Mouse (Mus musculus) forebrain, embryonic 14.5 days (tissue): Measurements from ENCODE around the gene C1galt1c1. TPM values are rescaled to one million over a fixed set of nuclear protein-coding genes. Genes with fewer than 3 reads are reported as not detected.

Experiments used
- ATAC-seq: fragments of 200-750 bp; cut with Nextera tagmentation; 2 replicates; pipeline ENCODE4 v1.8.0; 2017; ENCODE audit warnings: mild to moderate bottlenecking, moderate library complexity
- DNase-seq: peaks from one replicate; pipeline ENCODE4 v3.0.0-alpha.2; 2015; ENCODE audit warnings: low spot score
- H3K27ac ChIP-seq: fragments of 300-500 bp; sonication (generic); 2 replicates; pipeline ENCODE4 v1.5.1; 2014; ENCODE audit warnings: low read depth, mild to moderate bottlenecking, control low read depth, low read length, moderate library complexity
- H3K27me3 ChIP-seq: fragments of 300-500 bp; sonication (generic); replicated peaks from 2 replicates; pipeline ENCODE4 v1.6.1; 2014; ENCODE audit warnings: low read length, control low read depth, mixed read lengths; ENCODE audit not compliant: control insufficient read depth, insufficient read depth
- H3K36me3 ChIP-seq: fragments of 300-500 bp; sonication (generic); 2 replicates; pipeline ENCODE4 v1.6.1; 2014; ENCODE audit warnings: low read length, control low read depth; ENCODE audit not compliant: control insufficient read depth, insufficient read depth
- H3K4me1 ChIP-seq: fragments of 300-500 bp; sonication (generic); 2 replicates; pipeline ENCODE4 v1.6.1; 2014; ENCODE audit warnings: antibody characterized with exemption, low read length, control low read depth; ENCODE audit not compliant: control insufficient read depth, insufficient read depth
- H3K4me2 ChIP-seq: fragments of 300-500 bp; sonication (generic); 2 replicates; pipeline ENCODE4 v1.6.1; 2014; ENCODE audit warnings: mild to moderate bottlenecking, control low read depth, low read length
- H3K4me3 ChIP-seq: fragments of 300-500 bp; sonication (generic); 2 replicates; pipeline ENCODE4 v1.5.1; 2014; ENCODE audit warnings: low read depth, low read length, control low read depth
- H3K9ac ChIP-seq: fragments of 300-500 bp; sonication (generic); 2 replicates; pipeline ENCODE4 v1.6.1; 2014; ENCODE audit warnings: mild to moderate bottlenecking, low read length, control low read depth, moderate library complexity
- H3K9me3 ChIP-seq: fragments of 300-500 bp; sonication (generic); replicated peaks from 2 replicates; pipeline ENCODE4 v1.6.1; 2016; ENCODE audit warnings: low read length, control low read depth, mixed read lengths; ENCODE audit not compliant: control insufficient read depth
- WGBS: fragments of 180-500 bp; shearing (Covaris S2); extraction: QIAGEN DNeasy Blood & Tissue Kit; methylation state at CpG from one replicate; pipeline ENCODE4 v1.1.7; 2014; 5-methylcytosine and 5-hydroxymethylcytosine counted together
- polyA plus RNA-seq: library from polyadenylated mRNA; unstranded; fragments of >200 nt; fragmentation: Nextera tagmentation; extraction: Ambion mirVana; gene quantifications from 2 replicates; pipeline ENCODE4 v1.2.1, GENCODE M21; 2014

Gene C1galt1c1
- polyA plus RNA-seq, 1 experiment from 2014 or later: 28.5 TPM

DNA sequence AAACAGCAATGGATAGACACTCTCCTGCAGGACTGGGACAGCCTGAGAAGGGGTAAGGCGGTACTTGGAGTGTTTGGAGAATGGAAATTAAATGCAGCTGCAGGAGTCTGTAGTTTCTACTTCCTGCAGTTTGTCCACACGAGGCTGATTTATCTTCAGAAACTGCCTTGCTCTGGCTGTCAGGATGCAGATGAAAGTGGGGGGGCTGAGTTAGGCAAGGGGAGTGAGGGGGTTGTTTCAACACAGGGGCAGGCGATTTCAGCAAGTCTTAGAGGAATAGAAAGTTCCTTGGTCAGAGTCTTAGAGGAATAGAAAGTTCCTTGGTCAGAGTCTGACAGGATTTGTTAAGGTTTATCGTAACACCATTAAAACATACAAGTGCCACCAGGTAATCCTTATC is 7.3 kb upstream of the C1galt1c1 start:
- 81% methylated on average over 4 of the region's 4 CpGs for WGBS

DNA sequence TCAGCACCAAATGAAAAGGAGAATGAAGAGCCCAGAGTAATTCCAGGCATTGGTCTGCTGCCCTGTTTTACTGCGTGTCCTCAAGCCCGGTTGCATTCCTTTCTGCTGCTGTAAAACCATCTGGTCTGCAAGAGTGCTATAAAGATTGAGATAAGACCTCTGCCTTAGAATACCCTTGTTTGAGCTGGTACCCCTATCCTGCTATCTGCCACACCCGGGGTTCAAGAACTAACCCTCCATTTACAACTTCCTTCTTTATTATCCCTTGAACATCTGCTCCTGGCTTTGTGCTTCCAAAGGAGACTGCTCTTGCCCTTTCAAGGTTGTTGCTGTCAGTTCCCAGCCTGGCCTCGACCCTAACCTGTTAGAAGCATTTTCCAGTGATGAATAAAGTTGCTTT is 6.5 kb upstream of the C1galt1c1 start:
- no peak for DNase-seq

More for the DNA sequence above, 7.3 kb upstream of the C1galt1c1 start:
- H3K4me3 ChIP-seq: no peak overlapping the region
- no peak overlapping the region for H3K27ac ChIP-seq
- H3K27me3 ChIP-seq: no peaks in the 10 kb centered on the region
- DNase-seq (no peak), ATAC-seq (no peak)
- H3K9ac ChIP-seq: no peak overlapping the region
- H3K4me1 ChIP-seq: no peaks in the 10 kb centered on the region
- no peaks in the 10 kb centered on the region for H3K36me3 ChIP-seq
- H3K9me3 ChIP-seq: no peaks in the 10 kb centered on the region
- H3K4me2 ChIP-seq: no peak overlapping the region

DNA sequence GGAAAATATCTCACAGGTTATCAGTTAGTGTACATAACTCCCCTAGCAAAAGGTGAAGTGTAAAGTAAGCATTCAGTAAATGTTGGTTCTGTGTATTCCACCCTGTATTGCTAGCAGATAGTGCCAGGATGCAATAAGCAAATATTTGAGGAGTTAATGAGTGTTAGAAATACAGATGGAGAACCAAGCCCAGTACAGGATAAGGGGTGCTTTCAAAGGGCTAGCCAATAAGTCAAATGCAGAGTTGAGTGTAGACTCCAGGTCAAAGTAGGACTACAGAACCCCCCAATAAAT is 698 bp upstream of the C1galt1c1 start:
- H3K27ac ChIP-seq: no peak overlapping the region
- no peaks in the 10 kb centered on the region for H3K27me3 ChIP-seq
- H3K4me2 ChIP-seq: peak overlapping the region; percentile 44

More for the DNA sequence above, 6.5 kb upstream of the C1galt1c1 start:
- no peak overlapping the region for H3K9ac ChIP-seq
- no peak overlapping the region for H3K27ac ChIP-seq
- H3K4me3 ChIP-seq: no peak overlapping the region
- 73% methylated on average over 4 of the region's 4 CpGs for WGBS
- H3K4me2 ChIP-seq: no peak overlapping the region
- no peaks in the 10 kb centered on the region for H3K4me1 ChIP-seq
- H3K27me3 ChIP-seq: no peaks in the 10 kb centered on the region
- no peak for ATAC-seq
- H3K9me3 ChIP-seq: no peaks in the 10 kb centered on the region
- no peaks in the 10 kb centered on the region for H3K36me3 ChIP-seq

DNA sequence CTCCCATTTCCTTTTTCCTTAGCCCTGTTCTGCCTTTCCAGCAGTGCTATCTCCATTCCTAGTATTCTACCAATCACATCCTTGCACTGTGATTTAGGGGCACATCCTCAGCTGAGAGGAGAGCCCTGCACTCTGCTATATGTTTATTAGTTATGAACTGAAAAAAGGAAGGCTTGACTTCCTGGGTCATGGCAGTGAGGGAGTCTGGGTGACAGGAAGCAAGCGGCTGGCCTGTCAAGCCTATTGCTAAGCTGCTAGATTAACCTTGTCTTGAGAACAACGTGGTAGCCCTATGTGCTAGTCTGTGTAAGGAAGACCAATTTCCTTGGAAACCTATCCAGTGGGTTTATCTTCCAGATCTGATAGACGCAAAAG is 33.9 kb downstream of the C1galt1c1 start:
- H3K27ac ChIP-seq: peak overlapping the region; percentile 74
- no peaks in the 10 kb centered on the region for H3K27me3 ChIP-seq
- peak overlapping the region; percentile 63 for H3K9ac ChIP-seq
- no peaks in the 10 kb centered on the region for H3K4me1 ChIP-seq
- DNase-seq (peak; percentile 33), ATAC-seq (peak; percentile 68)
- peak overlapping the region; percentile 43 for H3K4me3 ChIP-seq
- 26% methylated on average over 3 of the region's 3 CpGs for WGBS
- H3K36me3 ChIP-seq: no peaks in the 10 kb centered on the region
- H3K4me2 ChIP-seq: peak overlapping the region; percentile 60
- H3K9me3 ChIP-seq: no peaks in the 10 kb centered on the region

More for the DNA sequence above, 698 bp upstream of the C1galt1c1 start:
- Histone ChIP-seq H3K9me3 (no peaks in the 10 kb centered on the region), H3K4me3 (peak overlapping the region; percentile 26), H3K9ac (0 out of 2 replicates have a peak overlapping the region, but pooled peaks have one; percentile 25), H3K4me1 (no peaks in the 10 kb centered on the region), H3K36me3 (no peaks in the 10 kb centered on the region)
- ATAC-seq: 0 out of 2 replicates have a peak, but pooled peaks have one; percentile 0
- no peak for DNase-seq

DNA sequence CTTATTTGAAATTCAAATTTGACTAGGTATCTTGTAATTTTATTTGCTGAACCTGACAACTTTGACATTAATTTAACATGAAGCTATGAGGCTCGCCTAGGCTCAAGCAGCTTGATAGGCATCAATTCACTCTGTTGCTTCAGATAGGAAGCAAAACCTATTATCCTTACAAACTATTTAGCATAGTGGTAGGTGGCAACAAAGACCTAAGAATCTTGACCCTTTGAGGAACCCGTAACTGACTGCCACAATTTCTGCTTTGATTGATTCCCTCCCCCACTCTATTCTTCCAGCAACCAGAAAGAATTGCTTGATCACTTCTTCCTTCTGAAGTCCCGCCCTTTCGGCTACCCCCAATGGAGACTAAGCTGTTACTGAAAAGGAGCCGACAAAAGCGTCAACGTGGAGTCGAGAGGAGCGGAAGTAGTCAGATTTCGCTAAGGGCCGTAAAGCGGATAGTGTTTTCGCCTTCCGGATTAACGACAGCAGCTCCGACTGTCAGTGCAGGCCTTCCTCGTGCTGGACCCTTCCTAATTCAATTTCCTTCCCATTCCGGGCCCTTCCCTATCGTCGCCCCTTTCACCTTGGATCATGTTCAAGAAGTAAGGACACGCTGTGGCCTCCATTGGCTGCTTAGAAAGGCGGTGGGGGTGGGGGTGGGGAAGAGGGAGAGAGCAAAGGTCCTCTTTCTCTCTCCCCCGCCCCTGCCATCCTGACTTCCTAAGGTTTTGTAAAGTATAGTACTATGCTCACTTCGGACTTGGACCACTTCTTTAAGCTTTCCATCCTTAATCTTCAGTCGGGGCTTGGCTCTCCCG is 34.5 kb downstream of the C1galt1c1 start, which contains the start of gene Mcts1:
Gene Mcts1, plus strand, starts transcription at position 402 of the 818 bp plus-strand sequence.
- DNase-seq (peak; percentile 94), ATAC-seq (peak; percentile 94)
- peak within 1 kb of the TSS; percentile 74 for H3K27ac ChIP-seq
- WGBS: 28% methylated on average over 26 of the region's 26 CpGs
- H3K36me3 ChIP-seq: no peaks in the 10 kb centered on the region
- no peaks in the 10 kb centered on the region for H3K9me3 ChIP-seq
- no peaks in the 10 kb centered on the region for H3K27me3 ChIP-seq
- H3K4me2 ChIP-seq: peak within 1 kb of the TSS; percentile 60
- H3K4me3 ChIP-seq: peak within 1 kb of the TSS; percentile 43
- no peaks in the 10 kb centered on the region for H3K4me1 ChIP-seq
- peak within 1 kb of the TSS; percentile 63 for H3K9ac ChIP-seq

DNA sequence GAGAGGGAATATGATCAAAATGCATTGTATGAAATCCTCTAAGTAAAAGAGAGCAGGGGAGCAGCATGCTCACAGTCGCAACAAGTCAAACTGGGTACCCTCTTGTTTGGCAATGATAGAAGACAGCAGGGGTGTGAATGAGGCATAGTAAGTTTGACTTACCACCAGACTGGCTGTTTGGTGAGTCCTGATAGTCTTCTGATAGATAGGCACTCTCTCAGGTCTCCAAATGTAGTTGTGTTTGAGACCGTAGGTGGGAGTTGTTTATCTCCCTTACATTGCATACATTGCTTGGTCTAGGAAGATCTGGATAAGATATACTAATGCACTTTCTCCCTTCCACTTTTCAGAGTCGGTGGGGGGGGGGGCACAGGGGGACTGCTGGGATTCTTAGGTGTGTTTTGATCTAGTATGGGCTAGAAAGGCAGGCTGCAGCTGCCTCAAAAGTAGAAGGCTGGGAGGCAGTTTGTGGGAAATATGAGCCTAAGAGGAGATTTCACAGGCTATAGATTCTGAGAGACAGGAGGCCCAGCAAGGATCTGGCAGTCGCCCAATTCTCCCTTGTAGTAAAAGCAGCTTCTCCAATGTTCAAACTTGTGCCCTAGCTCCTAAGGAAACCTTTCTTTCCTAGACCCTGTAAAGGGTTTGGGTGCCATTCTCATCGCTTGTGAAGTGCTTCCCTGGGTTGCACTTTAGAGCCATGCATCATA is 41.6 kb downstream of the C1galt1c1 start:
- ATAC-seq (no peak), DNase-seq (peak; percentile 19)
- 68% methylated on average over 5 of the region's 5 CpGs for WGBS
- Histone ChIP-seq H3K36me3 (no peaks in the 10 kb centered on the region), H3K9ac (no peak overlapping the region), H3K4me1 (no peaks in the 10 kb centered on the region), H3K4me2 (no peak overlapping the region), H3K4me3 (no peak overlapping the region), H3K27me3 (no peaks in the 10 kb centered on the region), H3K27ac (no peak overlapping the region), H3K9me3 (no peaks in the 10 kb centered on the region)

DNA sequence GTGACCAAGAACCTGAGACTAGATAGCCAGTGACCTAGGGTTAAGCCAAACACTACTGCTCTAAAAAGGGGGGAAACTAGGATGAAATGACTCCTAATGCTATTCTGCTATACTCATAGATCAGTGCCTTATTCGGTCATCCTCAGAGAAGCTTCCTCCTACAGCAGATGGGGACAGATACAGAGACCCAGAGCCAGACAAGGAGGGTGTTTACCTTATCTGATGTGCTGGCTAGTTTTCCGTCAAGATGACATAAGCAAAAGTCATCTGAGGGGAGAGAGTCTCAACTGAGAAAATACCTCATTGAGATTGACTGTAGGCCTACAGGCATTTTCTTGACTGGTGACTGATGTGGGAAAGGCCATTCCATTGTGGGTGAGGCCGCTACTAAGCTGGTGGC is 43.1 kb downstream of the C1galt1c1 start:
- 88% methylated on average over 3 of the region's 3 CpGs for WGBS
- no peak overlapping the region for H3K4me3 ChIP-seq
- H3K4me2 ChIP-seq: no peak overlapping the region
- no peaks in the 10 kb centered on the region for H3K4me1 ChIP-seq
- no peaks in the 10 kb centered on the region for H3K27me3 ChIP-seq
- ATAC-seq (no peak), DNase-seq (no peak)
- no peak overlapping the region for H3K9ac ChIP-seq
- no peaks in the 10 kb centered on the region for H3K36me3 ChIP-seq
- H3K27ac ChIP-seq: no peak overlapping the region
- no peaks in the 10 kb centered on the region for H3K9me3 ChIP-seq

DNA sequence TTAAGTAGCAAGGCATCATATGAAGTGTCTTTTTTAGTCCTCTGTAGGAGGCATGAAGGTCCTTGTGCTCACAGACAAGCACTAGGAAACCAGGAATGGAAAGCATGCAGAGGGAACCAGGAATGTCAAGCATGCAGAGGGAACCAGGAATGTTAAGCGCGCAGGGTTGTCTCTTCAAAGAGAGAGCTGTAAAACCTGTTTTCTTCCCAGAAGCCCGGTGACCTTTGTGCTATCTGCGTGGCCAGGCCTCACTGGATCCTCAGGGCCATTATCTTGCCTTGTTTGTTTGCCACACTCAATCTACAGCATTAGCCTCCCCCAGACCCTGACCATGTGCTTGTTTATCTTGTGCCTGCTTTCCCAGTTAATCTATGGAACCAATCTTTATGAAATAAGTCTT is 45.1 kb downstream of the C1galt1c1 start:
- Histone ChIP-seq H3K9me3 (no peaks in the 10 kb centered on the region), H3K27ac (no peak overlapping the region)
- 63% methylated on average over 4 of the region's 4 CpGs for WGBS

DNA sequence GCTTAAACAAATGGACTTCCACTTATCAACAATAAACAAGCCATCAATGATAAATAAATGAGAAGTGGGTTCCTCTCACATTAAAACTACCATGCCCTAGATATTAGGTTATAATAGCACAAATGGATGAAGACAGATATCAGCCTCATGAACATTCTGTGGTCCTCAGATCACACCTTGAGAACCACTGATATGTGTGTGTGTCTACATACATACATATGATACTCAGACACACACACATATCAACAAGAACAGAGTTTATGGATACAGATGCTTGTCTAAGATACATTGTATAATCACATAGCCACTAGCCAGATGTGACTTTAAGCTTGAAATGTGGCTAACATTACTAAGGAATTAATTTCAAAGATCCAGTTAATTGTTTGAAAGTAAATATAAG is 51.6 kb downstream of the C1galt1c1 start:
- ATAC-seq: no peak
- H3K4me3 ChIP-seq: no peak overlapping the region
- no peak overlapping the region for H3K4me2 ChIP-seq

More for the DNA sequence above, 45.1 kb downstream of the C1galt1c1 start:
- no peak overlapping the region for H3K9ac ChIP-seq
- H3K4me3 ChIP-seq: no peak overlapping the region
- H3K4me1 ChIP-seq: no peaks in the 10 kb centered on the region
- ATAC-seq: no peak
- DNase-seq: no peak
- H3K36me3 ChIP-seq: no peaks in the 10 kb centered on the region
- H3K27me3 ChIP-seq: no peaks in the 10 kb centered on the region
- H3K4me2 ChIP-seq: no peak overlapping the region

More for the DNA sequence above, 51.6 kb downstream of the C1galt1c1 start:
- Histone ChIP-seq H3K36me3 (no peaks in the 10 kb centered on the region), H3K9me3 (no peaks in the 10 kb centered on the region), H3K4me1 (no peaks in the 10 kb centered on the region), H3K9ac (no peak overlapping the region), H3K27ac (no peak overlapping the region), H3K27me3 (no peaks in the 10 kb centered on the region)
- DNase-seq: no peak
